In genomic region chr2:62089208-62089607, GRCm38 (mm10) we compare ENCODE assay signal across 18 mouse cellular contexts. TPM values are rescaled to one million over a fixed set of nuclear protein-coding genes. Genes with fewer than 3 reads are reported as not detected.
DNase-seq lines count a peak whose midpoint lies in the region; ATAC-seq lines count a peak whose summit lies in the region.
"Had no signal": no experiment of that assay in that cellular context is flagged by ENCODE, and none has a peak within 500 bp of the region (broad histone marks: within the 10 kb centered on the region; RNA-seq: fewer than 3 reads in every experiment).

No protein-coding gene starts in this region.

- H3K4me2 ChIP-seq in hindbrain, embryonic 13.5 days = no peak overlapping the region
- peak overlapping the region; percentile 37 for H3K4me2 ChIP-seq in forebrain, embryonic 15.5 days (replicated peaks)
- H3K4me2 ChIP-seq in midbrain, embryonic 12.5 days (replicated peaks) = no peak overlapping the region
- H3K4me2 ChIP-seq: liver, embryonic 15.5 days; neural tube, embryonic 12.5 days had no signal

- no peaks in the 10 kb centered on the region for H3K27me3 ChIP-seq in hindbrain, embryonic 13.5 days
- H3K27me3 ChIP-seq in hindbrain, embryonic 10.5 days (ENCODE audit: insufficient read depth, poor library complexity, severe bottlenecking) = no peaks in the 10 kb centered on the region
- H3K27me3 ChIP-seq in forebrain, embryonic 15.5 days = no peaks in the 10 kb centered on the region
- H3K27me3 ChIP-seq in midbrain, embryonic 12.5 days = no peaks in the 10 kb centered on the region
- H3K27me3 ChIP-seq: liver, embryonic 15.5 days; neural tube, embryonic 12.5 days had no signal

- no peaks in the 10 kb centered on the region for H3K9me3 ChIP-seq in hindbrain, embryonic 13.5 days
- no peaks in the 10 kb centered on the region for H3K9me3 ChIP-seq in hindbrain, embryonic 10.5 days
- H3K9me3 ChIP-seq in forebrain, embryonic 15.5 days = no peaks in the 10 kb centered on the region
- H3K9me3 ChIP-seq in midbrain, embryonic 12.5 days = no peaks in the 10 kb centered on the region
- H3K9me3 ChIP-seq: embryonic facial prominence, embryonic 10.5 days; liver, embryonic 15.5 days; neural tube, embryonic 12.5 days had no signal

- H3K27ac ChIP-seq in hindbrain, embryonic 13.5 days = peak overlapping the region; percentile 60; the same call in 1 of the 2 replicates
- no peak overlapping the region for H3K27ac ChIP-seq in hindbrain, embryonic 10.5 days
- H3K27ac ChIP-seq in forebrain, embryonic 15.5 days (replicated peaks) = peak overlapping the region; percentile 44
- no peak overlapping the region for H3K27ac ChIP-seq in midbrain, embryonic 12.5 days (replicated peaks)
- H3K27ac ChIP-seq: embryonic facial prominence, embryonic 10.5 days; liver, embryonic 15.5 days; neural tube, embryonic 12.5 days had no signal

- no peaks in the 10 kb centered on the region for H3K36me3 ChIP-seq in hindbrain, embryonic 13.5 days
- no peaks in the 10 kb centered on the region for H3K36me3 ChIP-seq in hindbrain, embryonic 10.5 days
- no peaks in the 10 kb centered on the region for H3K36me3 ChIP-seq in forebrain, embryonic 15.5 days
- H3K36me3 ChIP-seq in midbrain, embryonic 12.5 days = no peaks in the 10 kb centered on the region
- H3K36me3 ChIP-seq: embryonic facial prominence, embryonic 10.5 days; liver, embryonic 15.5 days; neural tube, embryonic 12.5 days had no signal

- no peak overlapping the region for H3K4me3 ChIP-seq in hindbrain, embryonic 13.5 days
- H3K4me3 ChIP-seq in hindbrain, embryonic 10.5 days = no peak overlapping the region
- H3K4me3 ChIP-seq in forebrain, embryonic 15.5 days = peak overlapping the region; percentile 25
- H3K4me3 ChIP-seq in midbrain, embryonic 12.5 days = no peak overlapping the region
- H3K4me3 ChIP-seq: embryonic facial prominence, embryonic 10.5 days; liver, embryonic 15.5 days; neural tube, embryonic 12.5 days had no signal

- no peak for DNase-seq in hindbrain, embryonic 10.5 days (ENCODE audit: low spot score)
- DNase-seq in retina, postnatal 1 day = peak; percentile 63
- DNase-seq in cerebellum, adult 9-10 months = no peak
- DNase-seq in cerebellum, postnatal 4 days (ENCODE audit: low spot score in 2 of 2) = no peak
- no peak for DNase-seq in adipocyte (ENCODE audit: low spot score)
- DNase-seq: adrenal gland, postnatal 25 days; cerebellum, adult 2 months; kidney, adult 11 months; thymus, postnatal 25 days had no signal

- ATAC-seq in hindbrain, embryonic 13.5 days (ENCODE audit: low FRiP score) = peak; percentile 83
- ATAC-seq in forebrain, embryonic 15.5 days (replicated peaks) = peak; percentile 92
- peak; percentile 78; the same call in 1 of the 2 replicates for ATAC-seq in midbrain, embryonic 12.5 days (ENCODE audit: low FRiP score, low read depth)
- ATAC-seq: CD4-positive, CD25-positive, alpha-beta regulatory T cell, adult 4 months; lung, postnatal 0 days had no signal

- WGBS in hindbrain, embryonic 13.5 days = 60% methylated on average over 9 of the region's 9 CpGs
- WGBS in hindbrain, embryonic 10.5 days = 80% methylated on average over 9 of the region's 9 CpGs
- 7% methylated on average over 9 of the region's 9 CpGs for WGBS in forebrain, embryonic 15.5 days
- WGBS in midbrain, embryonic 12.5 days = 65% methylated on average over 9 of the region's 9 CpGs

- no peak overlapping the region for H3K9ac ChIP-seq in hindbrain, embryonic 13.5 days
- peak overlapping the region; percentile 25; the same call in 1 of the 2 replicates for H3K9ac ChIP-seq in forebrain, embryonic 15.5 days (replicated peaks)
- no peak overlapping the region for H3K9ac ChIP-seq in midbrain, embryonic 12.5 days (replicated peaks)
- H3K9ac ChIP-seq: liver, embryonic 15.5 days; neural tube, embryonic 12.5 days had no signal

- no peaks in the 10 kb centered on the region for H3K4me1 ChIP-seq in hindbrain, embryonic 13.5 days (replicated peaks)
- no peaks in the 10 kb centered on the region for H3K4me1 ChIP-seq in hindbrain, embryonic 10.5 days (replicated peaks)
- H3K4me1 ChIP-seq in forebrain, embryonic 15.5 days = peaks cover 3% of the 10 kb centered on the region; the same call in 1 of the 2 replicates
- H3K4me1 ChIP-seq in midbrain, embryonic 12.5 days = 0 out of 2 replicates have a peak, but pooled peaks cover 2% of the 10 kb centered on the region
- H3K4me1 ChIP-seq: embryonic facial prominence, embryonic 10.5 days; liver, embryonic 15.5 days; neural tube, embryonic 12.5 days had no signal

RNA-seq across cellular contexts. Expression of gene Slc4a10, which starts 42.9 kb away (rescaled TPM):
- polyA plus RNA-seq in hindbrain, embryonic 13.5 days (2015; fragmentation: Nextera tagmentation; extraction: Ambion mirVana) = 9.9 and 14.0 TPM in 2 replicates
- 0.14 and 1.1 TPM in 2 replicates for polyA plus RNA-seq in hindbrain, embryonic 10.5 days (2016; fragmentation: Nextera tagmentation; extraction: Ambion mirVana)
- polyA plus RNA-seq in forebrain, embryonic 15.5 days (2015; fragmentation: Nextera tagmentation; extraction: Ambion mirVana) = 8.6 and 8.9 TPM in 2 replicates
- 1.4 and 2.0 TPM in 2 replicates for polyA plus RNA-seq in midbrain, embryonic 12.5 days (2016; fragmentation: Nextera tagmentation; extraction: Ambion mirVana)
- polyA plus RNA-seq: heart, postnatal 0 days had no signal

Comparison
In these comparisons a context has a peak if more than half of its experiments do, and no peak if none do; other contexts are left out.
1. H3K27ac ChIP-seq: peak in hindbrain, embryonic 13.5 days (single experiment) and forebrain, embryonic 15.5 days (single experiment); none in hindbrain, embryonic 10.5 days (single experiment) and midbrain, embryonic 12.5 days (single experiment).
2. Peak in every context shown above with its lines, with median percentiles within 50 percentile points of each other: ATAC-seq.